Mouse (Mus musculus) lung, adult 2 months (tissue): ENCODE data around the gene Socs4.

Experiments used
- CTCF ChIP-seq: fragments of 200-500 bp; IDR thresholded peaks from 2 replicates; pipeline ENCODE4 v1.5.1; 2011; ENCODE audit warnings: mild to moderate bottlenecking, low read length, control low read depth; ENCODE audit not compliant: insufficient read depth
- POLR2A ChIP-seq: fragments of 200-500 bp; IDR thresholded peaks from 2 replicates; pipeline ENCODE4 v1.6.1; 2011; ENCODE audit warnings: low read depth, mild to moderate bottlenecking, control low read depth, low read length, borderline replicate concordance; ENCODE audit errors: extremely low read depth

DNA sequence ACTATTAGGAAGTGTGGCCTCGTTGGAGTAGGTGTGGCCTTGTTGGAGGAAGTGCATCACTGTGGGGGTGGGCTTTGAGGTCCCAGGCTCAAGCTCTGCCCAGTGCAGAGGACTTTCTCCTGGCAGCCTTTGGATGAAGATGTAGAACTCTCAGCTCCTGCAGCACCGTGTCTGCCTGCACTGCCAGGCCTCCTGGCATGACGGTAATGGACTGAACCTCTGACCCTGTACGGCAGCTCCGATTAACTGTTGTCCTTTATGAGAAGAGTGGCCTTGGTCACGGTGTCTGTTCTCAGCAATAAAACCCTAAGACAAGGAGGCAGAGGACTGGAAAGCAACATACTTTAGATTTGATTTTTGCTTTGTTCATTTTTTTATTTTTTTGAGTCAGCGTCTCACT is 40.2 kb upstream of the Socs4 start:
- no peak for TF ChIP-seq POLR2A
- TF ChIP-seq CTCF, result no peak
